Mouse (Mus musculus): ENCODE results near the gene Ppfibp1.
A peak's percentile ranks its signal among the peaks of the same experiment; 100 is the strongest.

The Ppfibp1 gene

GRCm38 (mm10) chr6:146959908-146960680, 71.8 kb downstream of the Ppfibp1 start:
- DNase-seq (ENCODE audit: low spot score): no peak

- no peak for DNase-seq (ENCODE audit: low spot score)
These were observed 72.7 kb downstream of the Ppfibp1 start for GRCm38 (mm10) chr6:146960956-146961355.

GRCm38 (mm10) chr6:146961832-146962481, 73.7 kb downstream of the Ppfibp1 start:
- DNase-seq (ENCODE audit: low spot score): no peak

DNA sequence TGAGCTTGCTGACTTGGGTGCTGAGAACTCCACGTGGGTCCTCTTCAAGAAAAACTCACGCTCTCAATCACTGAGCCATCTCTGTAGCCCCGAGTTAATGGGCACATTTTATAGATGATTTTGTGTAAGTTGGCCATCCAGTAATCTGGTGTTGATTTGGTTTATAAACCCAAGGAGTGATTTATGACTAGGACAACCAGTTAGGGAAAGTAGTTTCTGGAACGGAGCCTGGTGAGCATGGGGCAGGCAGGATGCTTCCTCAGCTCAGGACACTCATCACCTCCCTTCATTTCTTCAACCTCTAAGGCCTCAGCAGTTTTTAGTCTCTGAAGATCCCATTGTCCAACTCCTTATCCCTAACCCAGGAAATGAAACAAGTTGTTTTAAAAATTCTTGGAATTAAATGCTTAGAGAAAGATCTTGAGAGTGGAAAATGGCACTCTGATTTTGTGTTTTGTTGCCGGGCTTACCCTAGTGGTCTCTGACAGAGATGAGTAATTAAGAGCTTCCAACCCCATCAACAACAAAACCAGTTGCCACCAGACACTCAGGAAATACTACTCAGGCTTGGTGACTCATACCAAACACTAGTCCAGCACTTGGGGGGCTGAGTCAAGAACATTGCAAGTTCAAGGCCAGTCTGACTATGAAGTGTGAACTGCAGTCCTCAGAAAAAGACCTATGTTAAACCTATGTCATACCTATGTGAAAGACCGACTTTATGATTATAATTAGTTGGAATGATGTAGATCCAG, 75.3 kb downstream of the Ppfibp1 start:
- no peak for DNase-seq (ENCODE audit: low spot score)

DNA sequence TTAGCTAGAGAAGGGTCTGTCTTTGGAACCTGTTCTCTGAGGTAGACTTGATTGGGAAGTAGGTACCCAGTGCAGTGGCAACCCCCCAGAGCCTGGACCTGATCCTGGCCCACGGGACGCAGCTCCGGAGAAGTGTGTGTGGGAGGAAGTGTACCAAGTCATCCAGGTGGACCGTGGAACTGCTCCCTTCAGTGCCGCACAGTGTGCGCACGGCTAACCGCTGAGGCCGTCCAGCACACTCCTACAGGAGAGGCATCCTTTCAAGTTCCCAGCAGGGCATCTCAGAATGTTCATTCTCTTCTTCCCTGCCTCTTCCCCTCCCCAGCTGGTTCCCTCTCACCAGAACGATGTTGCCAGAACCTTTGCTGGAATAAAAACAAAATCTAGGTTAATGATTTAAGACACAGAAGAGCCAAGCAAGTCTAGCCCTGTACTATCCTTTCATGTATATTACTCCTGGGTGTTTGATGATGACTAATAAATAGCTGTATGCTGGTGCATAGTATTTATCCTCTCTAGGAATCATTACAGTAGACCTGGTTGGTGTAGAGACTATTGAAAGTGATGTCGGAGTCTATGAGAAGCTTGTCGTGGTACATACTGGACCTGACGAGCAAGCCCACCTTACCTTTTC, 77.0 kb downstream of the Ppfibp1 start:
- no peak for DNase-seq (ENCODE audit: low spot score)

- no peak for DNase-seq (ENCODE audit: low spot score)
These were observed 78.2 kb downstream of the Ppfibp1 start for GRCm38 (mm10) chr6:146966446-146967019.

DNA sequence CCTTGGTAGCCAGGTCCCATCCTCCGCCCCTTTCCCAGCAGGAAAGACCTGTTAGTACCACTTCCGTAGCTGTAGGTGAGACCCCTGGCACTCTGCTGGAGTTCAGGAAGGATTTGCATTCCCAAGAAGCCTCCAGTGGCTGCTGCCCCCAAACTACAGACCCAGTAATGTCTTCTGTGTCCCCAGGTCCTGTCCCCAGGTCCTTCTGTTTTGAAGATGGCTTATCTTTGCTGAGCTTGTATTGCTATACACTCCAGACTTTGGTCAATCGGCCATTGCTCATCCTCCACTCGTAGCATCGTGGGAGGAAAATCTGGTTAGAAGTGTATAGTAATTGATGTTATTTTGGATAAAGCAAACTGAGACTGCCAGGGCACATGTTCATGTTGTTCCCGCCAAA, 79.5 kb downstream of the Ppfibp1 start:
- DNase-seq (ENCODE audit: low spot score): no peak

GRCm38 (mm10) chr6:146970811-146971210, 82.5 kb downstream of the Ppfibp1 start:
- DNase-seq (ENCODE audit: low spot score): no peak

DNA sequence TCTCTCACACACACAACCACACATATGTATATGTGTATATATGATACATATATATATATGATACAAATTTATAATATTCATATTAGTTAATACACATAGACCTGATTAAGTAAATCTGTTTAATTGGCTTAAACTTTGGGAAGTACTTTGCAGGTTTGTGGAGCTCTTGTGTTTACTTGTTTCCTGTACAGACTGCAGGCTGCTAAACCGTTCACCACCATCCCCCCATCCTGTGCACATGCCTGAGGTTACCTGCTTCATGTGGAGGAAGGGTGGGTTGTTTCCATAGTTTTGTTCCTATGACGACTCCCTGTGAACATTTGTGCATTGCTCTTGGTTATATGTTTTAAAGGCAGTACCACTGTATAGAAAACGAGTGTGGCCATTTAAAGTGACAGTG, 83.1 kb downstream of the Ppfibp1 start:
- DNase-seq (ENCODE audit: low spot score): no peak

GRCm38 (mm10) chr6:146972009-146972408, 83.7 kb downstream of the Ppfibp1 start:
- DNase-seq (ENCODE audit: low spot score): no peak

- no peak for DNase-seq (ENCODE audit: low spot score)
These were observed 84.5 kb downstream of the Ppfibp1 start for GRCm38 (mm10) chr6:146972740-146973139.

GRCm38 (mm10) chr6:146973406-146973805, 85.1 kb downstream of the Ppfibp1 start:
- DNase-seq (ENCODE audit: low spot score): no peak

DNA sequence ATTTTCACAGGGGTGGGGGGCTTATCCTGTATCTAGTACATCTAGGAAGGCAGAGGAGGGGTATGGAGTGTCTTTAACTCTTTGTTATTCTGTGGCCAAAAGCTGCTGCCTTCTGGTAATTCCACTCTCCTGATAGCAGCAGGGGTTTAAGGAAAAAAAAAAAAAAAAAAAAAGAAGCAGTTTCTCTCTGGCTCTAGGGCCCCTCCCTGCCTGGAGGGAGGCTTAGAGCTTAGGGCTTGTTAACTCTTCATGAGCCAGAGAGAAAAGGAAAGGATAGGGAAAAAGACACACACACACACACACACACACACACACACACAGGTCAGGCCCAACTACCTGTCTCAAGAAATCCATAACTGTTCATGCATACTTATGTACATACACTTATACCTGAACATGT, 85.5 kb downstream of the Ppfibp1 start:
- DNase-seq (ENCODE audit: low spot score): no peak

- no peak for DNase-seq (ENCODE audit: low spot score)
These were observed 88.2 kb downstream of the Ppfibp1 start for GRCm38 (mm10) chr6:146976446-146976845.

- DNase-seq (ENCODE audit: low spot score): no peak
These were observed 90.4 kb downstream of the Ppfibp1 start for GRCm38 (mm10) chr6:146978691-146979114.

- DNase-seq (ENCODE audit: low spot score): no peak
These were observed 90.9 kb downstream of the Ppfibp1 start for GRCm38 (mm10) chr6:146979115-146979744.

GRCm38 (mm10) chr6:146979953-146980352, 91.7 kb downstream of the Ppfibp1 start:
- DNase-seq (ENCODE audit: low spot score): no peak

DNA sequence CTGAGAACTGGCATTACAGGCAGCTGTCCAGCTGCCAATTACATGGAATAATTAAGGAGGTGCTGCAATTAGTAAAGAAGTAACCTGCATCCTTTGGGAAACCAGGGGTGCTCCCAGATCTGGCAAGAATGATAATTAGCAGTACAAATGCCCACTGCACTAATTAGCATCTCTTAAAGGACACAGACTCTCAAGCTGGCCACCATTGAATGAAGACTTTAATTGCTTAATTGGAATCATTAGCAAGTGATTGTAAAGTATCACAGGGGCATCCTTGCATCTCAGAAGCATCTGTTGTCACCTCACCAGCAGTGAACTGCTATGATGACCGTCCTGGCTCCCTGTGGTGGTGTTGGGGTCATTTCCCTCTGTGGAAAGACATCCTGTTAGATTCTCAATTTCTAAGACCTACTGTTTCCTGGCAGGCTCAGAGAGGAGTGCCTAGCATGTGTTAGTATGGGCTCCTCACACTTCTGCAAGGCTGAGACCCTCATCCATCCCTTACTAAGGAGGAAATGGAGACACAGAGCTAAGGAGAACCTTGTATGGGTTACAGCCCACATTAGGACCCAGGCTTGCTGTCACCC, 93.1 kb downstream of the Ppfibp1 start:
- DNase-seq (ENCODE audit: low spot score): no peak

- no peak for DNase-seq (ENCODE audit: low spot score)
These were observed 96.3 kb downstream of the Ppfibp1 start for GRCm38 (mm10) chr6:146984569-146984968.

- DNase-seq (ENCODE audit: low spot score): peak; percentile 14
These were observed 105.9 kb downstream of the Ppfibp1 start for GRCm38 (mm10) chr6:146994236-146994635.

- DNase-seq (ENCODE audit: low spot score): no peak
These were observed 107.1 kb downstream of the Ppfibp1 start for GRCm38 (mm10) chr6:146995391-146995790.

Data from T-cell, adult 2 months (primary cell).